Mouse (Mus musculus) CH12.LX (cell line): ENCODE results near the gene Kif6.

Source experiments
- CTCF ChIP-seq, 2 experiments: IDR thresholded peaks in 1 of 2; conservative IDR thresholded peaks in 1 of 2; 2 replicates each; pipeline ENCODE4 v1.5.1; 2011 to 2012; ENCODE audit warnings: low read depth in 2 of 2, low read length in 2 of 2, improper control_type of control experiment in 1 of 2, inconsistent platforms in 1 of 2, mild to moderate bottlenecking in 1 of 2, moderate library complexity in 1 of 2
- EP300 ChIP-seq: IDR thresholded peaks from 2 replicates; pipeline ENCODE4 v1.6.1; 2011; ENCODE audit warnings: low read length, improper control_type of control experiment
- JUND ChIP-seq: conservative IDR thresholded peaks from 2 replicates; pipeline ENCODE4 v1.6.1; 2011; ENCODE audit warnings: low read depth, low read length, improper control_type of control experiment
- POLR2A ChIP-seq: IDR thresholded peaks from 2 replicates; pipeline ENCODE4 v1.6.1; 2011; ENCODE audit warnings: low read depth, mild to moderate bottlenecking, improper control_type of control experiment, low read length
- RCOR1 ChIP-seq: conservative IDR thresholded peaks from 2 replicates; pipeline ENCODE4 v1.6.1; 2012; ENCODE audit warnings: low read depth, mild to moderate bottlenecking, inconsistent platforms, low read length, improper control_type of control experiment
- TCF12 ChIP-seq: IDR thresholded peaks from 2 replicates; pipeline ENCODE4 v1.6.1; 2014; ENCODE audit warnings: low read depth, mild to moderate bottlenecking, inconsistent platforms, low read length, improper control_type of control experiment
- UBTF ChIP-seq: IDR thresholded peaks from 2 replicates; pipeline ENCODE4 v1.6.1; 2012; ENCODE audit warnings: low read depth, mild to moderate bottlenecking, inconsistent platforms, low read length, improper control_type of control experiment, moderate library complexity
- USF1 ChIP-seq: IDR thresholded peaks from 2 replicates; pipeline ENCODE4 v1.6.1; 2014; ENCODE audit warnings: low read depth, mild to moderate bottlenecking, inconsistent platforms, low read length, improper control_type of control experiment
- USF2 ChIP-seq: conservative IDR thresholded peaks from 2 replicates; pipeline ENCODE4 v1.6.1; 2011; ENCODE audit warnings: low read depth, low read length, improper control_type of control experiment
- ZMIZ1 ChIP-seq: IDR thresholded peaks from 2 replicates; pipeline ENCODE4 v1.6.1; 2012; ENCODE audit warnings: low read depth, mild to moderate bottlenecking, inconsistent platforms, low read length, improper control_type of control experiment

DNA sequence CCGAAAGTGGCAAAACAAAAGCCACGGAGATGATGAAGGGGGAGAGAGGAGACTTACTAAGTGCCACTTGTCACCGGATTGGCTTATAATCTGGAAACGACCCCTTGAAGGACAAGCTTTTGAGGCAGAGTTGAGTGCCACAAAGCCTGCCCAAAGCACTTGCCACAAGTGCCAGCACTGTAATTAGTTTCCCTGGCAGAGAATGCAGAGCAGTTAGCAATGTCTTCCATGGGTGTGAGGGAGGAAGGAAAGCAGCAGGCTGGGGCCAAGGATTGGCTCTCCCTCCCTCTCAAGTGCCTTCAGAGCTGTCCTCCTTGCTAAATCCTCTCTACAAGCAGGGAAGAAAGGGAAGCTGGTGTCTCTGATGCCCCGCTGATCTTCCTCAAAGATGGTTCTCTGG lies 210.9 kb downstream of the Kif6 start:
- TF ChIP-seq CTCF (conservative IDR thresholded peaks at IDR 0.05 in 1 of 2, IDR thresholded peaks at IDR 0.05 in 1 of 2; ENCODE audit: low read depth in 2 of 2, low read length in 2 of 2) (no peak), USF2 (no peak), TCF12 (no peak), POLR2A (no peak), EP300 (no peak), UBTF (no peak), USF1 (no peak), RCOR1 (no peak), ZMIZ1 (no peak), JUND (no peak)
